Comparison of ENCODE assay signal across 8 mouse cellular contexts in the genomic region with DNA sequence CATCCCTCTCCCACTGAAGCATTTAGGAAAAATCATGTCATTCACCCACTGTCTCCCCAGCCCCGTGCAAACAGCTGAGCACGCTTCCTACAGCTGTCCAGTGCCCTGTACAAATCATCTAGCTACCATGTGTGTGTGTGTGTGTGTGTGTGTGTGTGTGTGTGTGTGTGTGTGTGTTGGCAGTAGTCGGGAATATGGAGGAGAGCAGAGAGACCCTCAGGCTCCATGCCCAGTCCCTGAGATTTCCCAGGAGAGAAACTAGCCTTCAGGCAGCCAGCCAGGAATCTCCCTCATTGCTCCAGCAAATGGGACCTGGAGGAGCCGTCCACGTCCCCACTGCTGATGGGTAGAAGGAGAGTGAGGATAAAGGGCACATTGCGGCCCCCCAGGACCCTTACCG.
DNase-seq lines count a peak whose midpoint lies in the region; ATAC-seq and TF ChIP-seq lines count a peak whose summit lies in the region.

No protein-coding gene starts in this region.

- no peak for TF ChIP-seq CTCF in E14TG2a.4 (conservative IDR thresholded peaks at IDR 0.05; ENCODE audit: low read length)

- no peaks in the 10 kb centered on the region for H3K36me3 ChIP-seq in heart, embryonic 14.5 days (ENCODE audit: control insufficient read depth, insufficient read depth, low read length)
- H3K36me3 ChIP-seq in E14TG2a.4 (ENCODE audit: insufficient read depth, low read length) = no peaks in the 10 kb centered on the region
- H3K36me3 ChIP-seq in forebrain, embryonic 10.5 days (replicated peaks) = no peaks in the 10 kb centered on the region

- no peaks in the 10 kb centered on the region for H3K9me3 ChIP-seq in heart, embryonic 14.5 days (ENCODE audit: control insufficient read depth, low read length)
- H3K9me3 ChIP-seq in E14TG2a.4 (ENCODE audit: low read length) = no peaks in the 10 kb centered on the region
- no peaks in the 10 kb centered on the region for H3K9me3 ChIP-seq in forebrain, embryonic 10.5 days

- H3K4me1 ChIP-seq in heart, embryonic 14.5 days (ENCODE audit: control insufficient read depth in 2 of 2, insufficient read depth in 2 of 2, low read length in 2 of 2) = peaks cover 6 to 11% of the 10 kb centered on the region in 2 experiments; a peak in 3 of 4 replicates
- peaks cover 40% of the 10 kb centered on the region for H3K4me1 ChIP-seq in E14TG2a.4 (replicated peaks; ENCODE audit: low read depth, low read length)
- peaks cover 65% of the 10 kb centered on the region for H3K4me1 ChIP-seq in forebrain, embryonic 10.5 days

- intact Hi-C loops in heart, postnatal 25 days (cut with DNase I) = no loop called here
- intact Hi-C loops in left cerebral cortex, postnatal 4 days (cut with DNase I) = no loop called here

- H3K4me2 ChIP-seq in heart, embryonic 14.5 days (ENCODE audit: low read length) = peak overlapping the region; percentile 49

- 0 out of 4 replicates have a peak overlapping the region, but pooled peaks of 1 of the 2 experiments have one; percentile 14 for H3K4me3 ChIP-seq in heart, embryonic 14.5 days (ENCODE audit: control insufficient read depth in 1 of 2, insufficient read depth in 1 of 2, low read depth in 1 of 2, low read length in 2 of 2)
- H3K4me3 ChIP-seq in E14TG2a.4 (replicated peaks; ENCODE audit: low read length) = peak overlapping the region; percentile 37
- H3K4me3 ChIP-seq in forebrain, embryonic 10.5 days = peak overlapping the region; percentile 36

- no peak overlapping the region for H3K27ac ChIP-seq in heart, embryonic 14.5 days (replicated peaks in 1 of 2; ENCODE audit: control insufficient read depth in 1 of 2, insufficient read depth in 1 of 2, low read depth in 2 of 2, low read length in 2 of 2)
- H3K27ac ChIP-seq in forebrain, embryonic 10.5 days = peak overlapping the region; percentile 87

- 22% methylated on average over 7 of the region's 7 CpGs for WGBS in heart, embryonic 14.5 days
- 17% methylated on average over 7 of the region's 7 CpGs for WGBS in forebrain, embryonic 10.5 days

- H3K9ac ChIP-seq in heart, embryonic 14.5 days (ENCODE audit: low read length) = no peak overlapping the region

- 0 out of 2 replicates have a peak, but pooled peaks have one; percentile 64 for ATAC-seq in heart, embryonic 14.5 days (ENCODE audit: insufficient number of reproducible peaks, insufficient read depth, low FRiP score, low read depth)
- ATAC-seq in erythroblast, adult 5-6 weeks (replicated peaks; ENCODE audit: low FRiP score, poor library complexity, severe bottlenecking) = no peak
- no peak for ATAC-seq in megakaryocyte-erythroid progenitor cell, adult 5-6 weeks (replicated peaks; ENCODE audit: low FRiP score, low TSS enrichment, poor library complexity, severe bottlenecking)

- H3K27me3 ChIP-seq in heart, embryonic 14.5 days (ENCODE audit: control insufficient read depth, insufficient read depth, low read length) = 0 out of 2 replicates have a peak, but pooled peaks cover 4% of the 10 kb centered on the region
- peaks cover 75% of the 10 kb centered on the region for H3K27me3 ChIP-seq in E14TG2a.4 (ENCODE audit: insufficient read depth, low read length)
- peaks cover 38% of the 10 kb centered on the region for H3K27me3 ChIP-seq in forebrain, embryonic 10.5 days (ENCODE audit: poor library complexity, severe bottlenecking)

- no peak for DNase-seq in heart, postnatal 25 days (ENCODE audit: low spot score)
- peak; percentile 37 for DNase-seq in forebrain, embryonic 10.5 days (ENCODE audit: extremely low spot score, low spot score)
- DNase-seq in left cerebral cortex, postnatal 4 days = peak; percentile 90
- no peak for DNase-seq in urinary bladder, postnatal 10 days (ENCODE audit: low spot score)

Comparison
In these comparisons a context has a peak if more than half of its experiments do, and no peak if none do; other contexts are left out.
1. DNase-seq: peak in forebrain, embryonic 10.5 days (single experiment) and left cerebral cortex, postnatal 4 days (single experiment); none in heart, postnatal 25 days (single experiment) and urinary bladder, postnatal 10 days (single experiment).